Mouse (Mus musculus): ENCODE results near the gene Atp11a.

- TF ChIP-seq POLR2A (IDR thresholded peaks at IDR 0.05; ENCODE audit: low read depth, low read length) (no peak), CTCF (IDR thresholded peaks at IDR 0.05; ENCODE audit: extremely low read depth, insufficient read depth, insufficient read length, insufficient replicate concordance) (no peak)
Observed at GRCm38 (mm10) chr8:12773914-12774313, 17.1 kb downstream of the Atp11a start.

Data from spleen, adult 2 months (tissue).